Mouse (Mus musculus) T-helper 17 cell (primary cell): ENCODE measurements around the gene Stfa1.
"Not testable (repeated sequence)": the region's sequence is repeated elsewhere in the genome, so short reads cannot be mapped to it uniquely, and the experiment has no call there.

Experiments used
- in situ Hi-C, 2 experiments: fragments of 300-600 bp; cut with MboI, MseI; formaldehyde crosslinking; loops; 1 replicate in 1 of 2; 2 replicates in 1 of 2; pipeline ENCODE4 v1.15.1; 2025; ENCODE audit warnings: high pct_unique_total_duplicates in 2 of 2

Gene Stfa1

DNA sequence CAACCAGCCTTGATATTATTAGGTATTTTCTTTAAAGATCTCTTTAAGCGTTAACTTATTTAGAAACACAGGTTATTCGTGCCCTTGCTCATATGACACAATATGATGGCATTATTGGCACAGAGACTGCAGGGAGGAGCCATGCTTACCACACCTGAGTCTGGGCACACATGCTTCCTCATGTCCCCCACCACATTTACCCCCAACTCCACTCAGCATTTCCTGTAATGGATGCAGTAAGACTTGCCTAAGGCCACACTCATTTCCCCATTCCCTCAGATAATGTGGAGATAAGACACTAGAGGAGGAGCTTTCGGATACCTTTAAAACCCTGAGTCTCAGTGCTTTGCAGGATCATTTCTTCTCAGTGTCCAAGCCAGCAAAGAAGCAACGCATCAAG is at the start of gene Stfa1:
Gene Stfa1, plus strand, starts transcription at position 156 of the 400 bp plus-strand sequence.
- in situ Hi-C loops, result not testable (repeated sequence)

DNA sequence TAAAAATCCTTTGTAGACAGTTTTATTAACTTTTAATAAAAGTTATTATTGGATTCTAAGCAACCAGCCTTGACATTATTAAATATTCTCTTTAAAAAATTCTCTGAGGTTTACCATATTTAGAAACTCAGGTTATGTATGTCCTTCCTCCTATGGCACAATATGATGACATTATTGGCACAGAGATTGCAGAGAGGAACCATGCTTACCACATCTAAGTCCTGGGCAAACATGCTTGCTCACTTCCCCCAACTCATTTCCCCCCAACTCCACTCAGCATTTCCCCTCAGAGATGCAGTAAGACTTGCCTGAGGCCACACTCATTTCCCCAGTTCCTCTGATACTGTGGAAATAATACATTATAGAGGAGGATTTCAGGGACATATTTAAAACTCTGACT is 16.2 kb upstream of the Stfa1 start:
- in situ Hi-C loops, result loop anchor here in 1 of 2 experiments (10.0 kb wide), 1 partner anchor 304 kb away; the partner anchor contains the start of gene Casr

GRCm38 (mm10) chr16:36289140-36289539 is 12.4 kb downstream of the Stfa1 start:
- in situ Hi-C loops, result loop anchor here (5.0 kb wide), 1 partner anchor 68 kb away; no protein-coding TSS in a partner anchor

GRCm38 (mm10) chr16:36307631-36308030 is 30.9 kb downstream of the Stfa1 start:
- in situ Hi-C loops, result loop anchor here in 1 of 2 experiments (5.0 kb wide), 1 partner anchor 95 kb away; the partner anchor contains the start of gene Gm5416

GRCm38 (mm10) chr16:36316111-36316510 is 39.4 kb downstream of the Stfa1 start:
- in situ Hi-C loops, result not testable (repeated sequence)

- in situ Hi-C loops, result no loop called here
Measured at GRCm38 (mm10) chr16:36319286-36319685, 42.5 kb downstream of the Stfa1 start.

DNA sequence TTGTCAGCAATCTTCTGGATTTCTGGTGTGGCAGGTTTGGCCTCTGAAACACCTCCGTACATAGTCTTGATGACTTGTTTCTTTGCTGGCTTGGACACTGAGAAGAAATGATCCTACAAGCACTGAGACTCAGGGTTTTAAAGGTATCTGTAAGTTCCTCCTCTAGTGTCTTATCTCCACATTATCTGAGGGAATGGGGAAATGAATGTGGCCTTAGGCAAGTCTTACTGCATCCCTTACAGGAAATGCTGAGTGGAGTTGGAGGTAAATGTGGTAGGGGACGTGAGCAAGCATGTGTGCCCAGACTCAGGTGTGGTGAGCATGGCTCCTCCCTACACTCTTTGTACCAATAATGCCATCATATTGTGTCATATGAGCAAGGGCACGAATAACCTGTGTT is 57.5 kb downstream of the Stfa1 start, which contains the start of gene BC117090:
Gene BC117090, minus strand, starts transcription at position 101 of the 400 bp plus-strand sequence.
- in situ Hi-C loops, result no loop called here
